Mouse (Mus musculus) myocyte (in vitro differentiated cells): ENCODE data around the gene Sh3rf3. TPM values are rescaled to one million over a fixed set of nuclear protein-coding genes. Genes with fewer than 3 reads are reported as not detected.

Experiments used
- H3K27me3 ChIP-seq: one replicate; pipeline ENCODE4 v1.6.1; 2011; ENCODE audit not compliant: control insufficient read depth, insufficient read depth, insufficient read length
- H3K36me3 ChIP-seq: one replicate; pipeline ENCODE4 v1.6.1; 2011; ENCODE audit not compliant: control insufficient read depth, insufficient read depth
- H3K4me2 ChIP-seq: one replicate; pipeline ENCODE4 v1.6.1; 2011; ENCODE audit warnings: low read depth, control low read depth
- H3K4me3 ChIP-seq: one replicate; pipeline ENCODE4 v1.5.1; 2011; ENCODE audit warnings: mild to moderate bottlenecking, control low read depth, moderate library complexity
- H3K79me2 ChIP-seq: one replicate; pipeline ENCODE4 v1.6.1; 2011; ENCODE audit not compliant: control insufficient read depth, insufficient read depth
- H3ac ChIP-seq: one replicate; pipeline ENCODE4 v1.6.1; 2011; ENCODE audit not compliant: control insufficient read depth, insufficient read length
- CEBPB ChIP-seq: IDR thresholded peaks from 2 replicates; pipeline ENCODE4 v1.6.1; 2011; ENCODE audit warnings: mild to moderate bottlenecking, moderate library complexity; ENCODE audit not compliant: poor library complexity, insufficient read depth, severe bottlenecking
- E2F4 ChIP-seq: IDR thresholded peaks from one replicate; pipeline ENCODE4 v1.6.1; 2011; ENCODE audit warnings: mild to moderate bottlenecking, control low read depth, moderate library complexity; ENCODE audit not compliant: insufficient read depth
- MAX ChIP-seq: IDR thresholded peaks from one replicate; pipeline ENCODE4 v1.6.1; 2011; ENCODE audit warnings: low read depth, mild to moderate bottlenecking, control low read depth
- MYOD1 ChIP-seq, 3 experiments: IDR thresholded peaks; one replicate each; pipeline ENCODE4 v1.6.1; 2011; ENCODE audit warnings: control low read depth in 2 of 3, low read depth in 2 of 3, mild to moderate bottlenecking in 2 of 3, moderate library complexity in 1 of 3; ENCODE audit not compliant: insufficient read length in 2 of 3, control insufficient read depth in 1 of 3
- MYOG ChIP-seq, 3 experiments: IDR thresholded peaks; one replicate each; pipeline ENCODE4 v1.6.1; 2011; ENCODE audit warnings: control low read depth in 2 of 3, low read depth in 2 of 3, mild to moderate bottlenecking in 2 of 3; ENCODE audit not compliant: insufficient read length in 2 of 3, control insufficient read depth in 1 of 3, insufficient read depth in 1 of 3
- POLR2A ChIP-seq: IDR thresholded peaks from one replicate; pipeline ENCODE4 v1.6.1; 2011; ENCODE audit warnings: low read depth, mild to moderate bottlenecking, control low read depth, moderate library complexity; ENCODE audit not compliant: insufficient read length
- POLR2AphosphoS2 ChIP-seq: IDR thresholded peaks from one replicate; pipeline ENCODE4 v1.6.1; 2011; ENCODE audit warnings: low read depth, control low read depth; ENCODE audit not compliant: insufficient read length
- REST ChIP-seq: IDR thresholded peaks from one replicate; pipeline ENCODE4 v1.6.1; 2011; ENCODE audit warnings: mild to moderate bottlenecking, control low read depth, moderate library complexity; ENCODE audit not compliant: insufficient read depth, insufficient read length
- SRF ChIP-seq: IDR thresholded peaks from one replicate; pipeline ENCODE4 v1.6.1; 2011; ENCODE audit warnings: low read depth; ENCODE audit not compliant: control insufficient read depth, insufficient read length
- TCF12 ChIP-seq: IDR thresholded peaks from one replicate; pipeline ENCODE4 v1.6.1; 2011; ENCODE audit warnings: mild to moderate bottlenecking, control low read depth; ENCODE audit not compliant: poor library complexity, insufficient read depth, severe bottlenecking
- TCF3 ChIP-seq: IDR thresholded peaks from one replicate; pipeline ENCODE4 v1.6.1; 2011; ENCODE audit warnings: low read depth, control low read depth; ENCODE audit not compliant: insufficient read length
- USF1 ChIP-seq: IDR thresholded peaks from one replicate; pipeline ENCODE4 v1.6.1; 2011; ENCODE audit warnings: low read depth, mild to moderate bottlenecking, control low read depth, moderate library complexity
- polyA plus RNA-seq: library from polyadenylated mRNA; unstranded; fragments of >200 nt; fragmentation: generic; extraction: Trizol; gene quantifications from one replicate; pipeline ENCODE4 v1.2.1, GENCODE M21; 2012; ENCODE audit warnings: missing spikeins

Gene Sh3rf3
- polyA plus RNA-seq, 1 experiment, result 0.10 TPM

DNA sequence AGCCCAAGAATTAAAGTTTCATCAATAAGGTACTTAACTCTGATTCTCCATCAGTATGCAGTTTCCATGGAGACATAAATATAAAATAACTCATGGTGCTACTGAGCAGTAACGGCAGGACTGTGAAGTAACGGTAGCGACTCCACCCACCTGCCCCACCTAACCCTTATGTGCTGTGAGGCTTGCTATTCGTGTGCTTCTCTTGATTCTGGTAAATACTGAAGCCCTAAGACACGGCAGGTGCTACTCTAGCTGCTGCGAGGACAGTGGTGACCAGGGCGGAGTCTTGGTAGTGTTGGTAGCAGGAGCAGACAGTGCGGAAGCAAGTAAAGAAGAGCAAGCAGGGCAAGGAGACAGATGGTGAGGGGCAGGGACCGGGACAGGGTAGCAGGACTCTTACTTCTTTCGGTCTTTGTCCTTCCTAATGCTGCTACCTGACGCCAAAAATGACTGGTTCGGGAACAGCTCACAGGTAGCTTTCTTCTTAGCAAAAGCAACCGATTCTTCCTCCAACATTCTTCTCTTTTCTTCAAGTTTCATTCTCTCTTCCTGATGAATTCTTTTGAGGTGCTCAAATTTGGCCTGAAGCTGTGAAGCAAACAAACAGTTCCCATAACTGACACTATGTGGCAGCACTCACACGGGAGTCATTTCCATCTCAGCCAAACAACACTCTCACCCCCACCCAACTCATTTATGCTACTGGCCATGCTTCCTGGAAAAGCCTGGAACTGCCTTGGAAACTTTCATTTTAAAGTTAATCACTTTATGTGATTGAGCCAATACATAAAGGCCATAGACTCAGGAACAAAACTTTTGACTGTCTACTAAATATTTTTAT lies 353.2 kb downstream of the Sh3rf3 start:
- Histone ChIP-seq H3K36me3 (peaks cover 19% of the 10 kb centered on the region), H3K27me3 (no peaks in the 10 kb centered on the region), H3K79me2 (no peaks in the 10 kb centered on the region), H3K4me2 (no peak overlapping the region), H3ac (no peak overlapping the region), H3K4me3 (no peak overlapping the region)
- TF ChIP-seq E2F4 (no peak), POLR2AphosphoS2 (no peak), TCF12 (no peak), MYOD1 (IDR thresholded peaks at IDR 0.05; ENCODE audit: control insufficient read depth in 1 of 3, insufficient read length in 2 of 3, low read depth in 2 of 3) (no peak), USF1 (no peak), TCF3 (no peak), SRF (no peak), MAX (no peak), POLR2A (no peak), MYOG (IDR thresholded peaks at IDR 0.05; ENCODE audit: control insufficient read depth in 1 of 3, insufficient read depth in 1 of 3, insufficient read length in 2 of 3, low read depth in 2 of 3) (no peak), CEBPB (no peak)

DNA sequence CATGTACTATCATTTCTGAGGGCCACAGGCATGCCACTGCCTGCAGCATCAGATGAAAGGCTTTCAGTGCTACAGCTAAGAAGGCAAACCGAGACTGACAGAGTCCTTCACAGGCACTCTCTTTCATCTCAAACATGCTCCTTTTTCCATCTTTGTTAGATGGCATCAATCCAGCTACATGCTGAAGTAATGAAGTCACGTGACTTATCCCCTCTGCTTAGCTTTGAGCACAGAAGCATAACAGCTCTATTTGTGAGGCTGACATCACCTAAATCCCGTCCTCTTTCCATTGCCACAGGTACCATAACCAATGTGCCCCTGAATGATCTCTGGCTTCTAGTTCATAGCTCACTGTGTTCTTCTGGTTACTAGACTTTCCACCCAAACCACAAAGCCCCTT lies 357.9 kb downstream of the Sh3rf3 start:
- Histone ChIP-seq H3K4me3 (no peak overlapping the region), H3ac (no peak overlapping the region), H3K27me3 (no peaks in the 10 kb centered on the region), H3K36me3 (peaks cover 22% of the 10 kb centered on the region), H3K4me2 (no peak overlapping the region), H3K79me2 (no peaks in the 10 kb centered on the region)
- TF ChIP-seq REST (no peak), SRF (no peak), POLR2AphosphoS2 (no peak), MAX (no peak), TCF3 (no peak), POLR2A (no peak), CEBPB (no peak), MYOD1 (IDR thresholded peaks at IDR 0.05; ENCODE audit: control insufficient read depth in 1 of 3, insufficient read length in 2 of 3, low read depth in 2 of 3) (no peak), E2F4 (no peak), TCF12 (no peak), USF1 (no peak)

DNA sequence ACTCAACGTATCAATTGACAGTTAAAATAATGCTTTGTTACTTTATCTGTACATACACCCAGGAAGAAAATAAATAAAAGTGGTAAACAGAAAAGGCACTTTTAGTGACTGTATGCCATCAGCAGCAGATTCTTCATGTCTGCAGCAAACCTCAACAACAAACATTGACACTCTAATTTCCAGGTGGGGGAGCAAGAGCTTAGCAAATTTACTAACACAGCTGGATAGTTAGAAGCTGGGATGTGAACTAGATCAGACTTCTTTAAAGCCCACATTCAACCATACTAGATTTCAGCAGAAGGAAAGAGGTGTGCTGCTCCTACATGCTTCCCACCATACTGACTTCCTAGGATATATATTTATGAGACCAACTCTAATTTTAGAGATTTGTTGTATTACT lies 359.4 kb downstream of the Sh3rf3 start:
- no peak overlapping the region for H3K4me3 ChIP-seq
- no peaks in the 10 kb centered on the region for H3K79me2 ChIP-seq
- no peak for TF ChIP-seq MAX
- no peak for TF ChIP-seq MYOG (IDR thresholded peaks at IDR 0.05; ENCODE audit: control insufficient read depth in 1 of 3, insufficient read depth in 1 of 3, insufficient read length in 2 of 3, low read depth in 2 of 3)
- no peak for TF ChIP-seq MYOD1 (IDR thresholded peaks at IDR 0.05; ENCODE audit: control insufficient read depth in 1 of 3, insufficient read length in 2 of 3, low read depth in 2 of 3)
- no peak for TF ChIP-seq TCF3
- TF ChIP-seq SRF, result no peak
- no peak for TF ChIP-seq E2F4
- TF ChIP-seq CEBPB, result no peak
- TF ChIP-seq POLR2A, result no peak
- TF ChIP-seq REST, result no peak
- H3ac ChIP-seq, result no peak overlapping the region
- H3K27me3 ChIP-seq, result no peaks in the 10 kb centered on the region
- H3K36me3 ChIP-seq, result peaks cover 26% of the 10 kb centered on the region
- H3K4me2 ChIP-seq, result no peak overlapping the region

DNA sequence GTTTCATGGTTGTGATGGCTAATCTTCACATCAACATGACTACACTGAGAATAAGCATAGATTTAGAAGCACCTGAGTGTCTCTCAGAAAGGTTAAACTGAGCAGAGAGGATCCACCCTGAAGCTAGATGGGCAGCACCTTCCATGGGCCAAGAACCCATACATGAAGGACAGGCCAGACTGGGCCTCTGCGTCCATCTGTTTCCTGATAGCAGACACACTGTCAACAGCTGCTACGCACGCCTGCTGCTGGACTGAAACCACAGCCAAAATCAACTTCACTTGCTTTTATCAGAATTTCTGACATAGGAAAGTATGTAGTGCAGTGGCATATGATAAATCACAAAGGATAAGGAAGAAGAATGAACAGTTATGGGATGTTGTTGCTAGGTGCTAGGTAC lies 366.5 kb downstream of the Sh3rf3 start:
- Histone ChIP-seq H3K36me3 (peaks cover 45% of the 10 kb centered on the region), H3K4me3 (no peak overlapping the region), H3K79me2 (no peaks in the 10 kb centered on the region), H3K27me3 (no peaks in the 10 kb centered on the region), H3K4me2 (no peak overlapping the region), H3ac (no peak overlapping the region)
- TF ChIP-seq MAX, result no peak
- TF ChIP-seq MYOD1 (IDR thresholded peaks at IDR 0.05; ENCODE audit: control insufficient read depth in 1 of 3, insufficient read length in 2 of 3, low read depth in 2 of 3), result peak in 2 of 3 experiments; percentile 63 to 75
- no peak for TF ChIP-seq TCF12
- no peak for TF ChIP-seq USF1
- TF ChIP-seq SRF, result no peak
- TF ChIP-seq CEBPB, result no peak
- TF ChIP-seq TCF3, result no peak
- TF ChIP-seq POLR2AphosphoS2, result no peak
- no peak for TF ChIP-seq E2F4
- TF ChIP-seq REST, result no peak
- TF ChIP-seq POLR2A, result no peak
- TF ChIP-seq MYOG (IDR thresholded peaks at IDR 0.05; ENCODE audit: control insufficient read depth in 1 of 3, insufficient read depth in 1 of 3, insufficient read length in 2 of 3, low read depth in 2 of 3), result peak in 2 of 3 experiments; percentile 55 to 75
